Mouse (Mus musculus): Measurements from ENCODE around the gene Hist4h4. TPM values are rescaled to one million over a fixed set of nuclear protein-coding genes. Genes with fewer than 3 reads are reported as not detected.

Hist4h4 gene
- polyA plus RNA-seq, 1 experiment, result 1.1 TPM

DNA sequence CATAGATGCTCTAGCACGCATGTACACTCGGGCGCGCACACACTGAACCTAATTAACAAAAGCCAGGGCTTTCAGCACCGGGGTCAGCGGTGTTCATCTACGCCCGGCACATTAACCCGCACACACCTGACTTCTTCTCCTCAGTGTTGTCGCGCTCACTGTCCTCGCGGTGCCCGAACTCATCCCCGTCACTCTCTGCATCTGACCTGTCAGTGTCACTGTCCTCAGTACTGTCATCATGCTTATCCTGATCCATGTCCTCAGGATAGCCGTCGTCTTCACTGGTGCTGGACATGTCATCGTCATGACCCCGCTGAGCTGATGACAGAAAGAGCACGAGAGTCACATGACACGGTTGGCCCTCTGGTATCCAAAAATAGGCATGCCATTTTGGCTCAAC, 16.2 kb upstream of the Hist4h4 start:
- 91% methylated on average over 21 of the region's 21 CpGs for WGBS
- Histone ChIP-seq H3K4me1 (ENCODE audit: control insufficient read depth, insufficient read depth, low read length) (no peaks in the 10 kb centered on the region), H3K4me3 (replicated peaks; ENCODE audit: extremely low read depth, low read depth, low read length) (no peak overlapping the region)
- DNase-seq, result no peak
- TF ChIP-seq CTCF (IDR thresholded peaks at IDR 0.05; ENCODE audit: insufficient read depth, low read length) (no peak), POLR2A (IDR thresholded peaks at IDR 0.05; ENCODE audit: borderline replicate concordance, extremely low read depth, low read depth, low read length) (no peak)

DNA sequence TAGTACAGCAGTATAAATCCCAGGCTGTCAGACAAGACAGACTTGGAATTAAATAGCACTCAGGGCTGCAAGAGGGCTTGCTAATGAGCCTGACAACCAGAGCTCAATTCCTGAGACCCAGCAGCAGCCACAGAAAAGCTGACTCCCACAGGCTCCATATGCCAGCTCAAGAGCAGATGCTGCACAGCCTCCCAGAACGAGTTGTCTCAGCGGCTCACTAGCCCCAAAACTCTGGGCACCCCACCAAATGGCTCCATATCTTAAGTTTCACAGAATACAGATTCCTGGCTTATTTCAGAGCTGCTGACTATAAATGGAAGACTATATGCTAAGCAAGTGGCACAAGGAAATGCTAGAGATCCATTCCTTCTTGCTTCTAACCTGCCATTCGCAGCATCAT, 13.3 kb upstream of the Hist4h4 start:
- no peak for TF ChIP-seq CTCF (IDR thresholded peaks at IDR 0.05; ENCODE audit: insufficient read depth, low read length)
- no peak for DNase-seq
- WGBS, result 95% methylated on average over 3 of the region's 3 CpGs
- no peaks in the 10 kb centered on the region; the same call in 1 of the 2 replicates for H3K4me1 ChIP-seq (ENCODE audit: control insufficient read depth, insufficient read depth, low read length)
- no peak overlapping the region for H3K4me3 ChIP-seq (replicated peaks; ENCODE audit: extremely low read depth, low read depth, low read length)

DNA sequence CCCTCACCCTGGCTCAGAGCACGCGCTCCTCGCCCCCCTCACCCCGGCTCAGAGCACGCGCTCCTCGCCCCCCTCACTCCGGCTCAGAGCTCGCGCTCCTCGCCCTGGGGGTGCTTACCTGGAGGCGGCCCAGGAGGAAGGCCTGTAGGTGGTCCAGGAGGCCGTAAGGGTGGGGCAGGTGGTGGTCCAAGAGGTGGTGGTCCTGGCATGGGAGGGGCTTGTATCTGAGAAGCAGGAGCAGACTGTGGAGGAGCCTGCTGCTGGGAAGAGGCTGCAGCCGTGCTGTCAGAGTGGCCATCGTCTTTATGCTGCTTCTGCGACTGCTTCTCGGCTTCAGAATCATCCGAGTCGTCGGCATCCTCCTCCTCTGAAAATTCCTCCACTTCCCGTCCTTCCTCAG, 12.6 kb upstream of the Hist4h4 start:
- TF ChIP-seq CTCF (IDR thresholded peaks at IDR 0.05; ENCODE audit: insufficient read depth, low read length) (no peak), POLR2A (IDR thresholded peaks at IDR 0.05; ENCODE audit: borderline replicate concordance, extremely low read depth, low read depth, low read length) (no peak)
- no peaks in the 10 kb centered on the region; the same call in 1 of the 2 replicates for H3K4me1 ChIP-seq (ENCODE audit: control insufficient read depth, insufficient read depth, low read length)
- WGBS, result 93% methylated on average over 21 of the region's 21 CpGs

DNA sequence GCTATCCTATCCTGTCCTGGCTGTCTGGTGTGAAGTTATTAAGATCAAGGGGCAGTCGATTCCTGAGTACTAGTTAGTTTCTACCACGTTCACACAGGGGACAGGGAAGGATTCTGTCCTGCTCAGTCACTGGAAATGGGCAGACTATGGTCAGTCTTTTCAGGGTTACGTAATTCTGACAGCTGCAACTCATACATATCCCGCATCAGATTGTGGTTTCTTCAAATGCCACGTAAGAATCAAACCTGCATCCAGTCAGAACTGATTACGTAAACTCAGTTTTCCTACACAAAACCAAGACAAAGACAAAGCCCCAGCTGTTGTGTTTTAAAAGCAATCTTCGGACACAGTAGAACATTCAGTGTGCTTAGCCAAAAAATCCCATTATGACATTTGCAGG, 11.2 kb upstream of the Hist4h4 start:
- DNase-seq, result no peak
- 81% methylated on average over 7 of the region's 7 CpGs for WGBS
- H3K4me3 ChIP-seq (replicated peaks; ENCODE audit: extremely low read depth, low read depth, low read length), result no peak overlapping the region
- no peaks in the 10 kb centered on the region; the same call in 1 of the 2 replicates for H3K4me1 ChIP-seq (ENCODE audit: control insufficient read depth, insufficient read depth, low read length)
- TF ChIP-seq CTCF (IDR thresholded peaks at IDR 0.05; ENCODE audit: insufficient read depth, low read length) (no peak), POLR2A (IDR thresholded peaks at IDR 0.05; ENCODE audit: borderline replicate concordance, extremely low read depth, low read depth, low read length) (no peak)

More for the DNA sequence above, 12.6 kb upstream of the Hist4h4 start:
- DNase-seq, result no peak
- no peak overlapping the region for H3K4me3 ChIP-seq (replicated peaks; ENCODE audit: extremely low read depth, low read depth, low read length)

DNA sequence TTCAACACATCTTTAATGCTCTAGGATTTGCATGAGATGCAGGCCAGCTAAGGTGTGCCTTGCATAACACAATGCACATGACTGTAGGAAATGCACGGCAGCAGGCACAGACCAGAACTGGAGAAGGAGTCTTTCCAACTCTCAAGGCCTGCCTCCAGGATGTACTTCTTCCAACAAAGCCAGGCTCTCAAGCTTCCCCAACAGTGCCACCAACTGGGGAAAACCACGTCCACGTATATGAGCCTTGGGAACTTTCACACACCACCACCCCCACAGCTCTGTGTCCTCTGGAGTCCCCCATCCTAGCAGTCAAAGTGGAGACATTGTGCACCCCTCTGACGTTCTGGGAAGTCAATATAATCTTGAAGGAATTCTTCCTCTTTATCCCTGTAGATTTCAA, 8.9 kb upstream of the Hist4h4 start:
- TF ChIP-seq CTCF (IDR thresholded peaks at IDR 0.05; ENCODE audit: insufficient read depth, low read length) (peak; percentile 43), POLR2A (IDR thresholded peaks at IDR 0.05; ENCODE audit: borderline replicate concordance, extremely low read depth, low read depth, low read length) (no peak)
- DNase-seq, result no peak

DNA sequence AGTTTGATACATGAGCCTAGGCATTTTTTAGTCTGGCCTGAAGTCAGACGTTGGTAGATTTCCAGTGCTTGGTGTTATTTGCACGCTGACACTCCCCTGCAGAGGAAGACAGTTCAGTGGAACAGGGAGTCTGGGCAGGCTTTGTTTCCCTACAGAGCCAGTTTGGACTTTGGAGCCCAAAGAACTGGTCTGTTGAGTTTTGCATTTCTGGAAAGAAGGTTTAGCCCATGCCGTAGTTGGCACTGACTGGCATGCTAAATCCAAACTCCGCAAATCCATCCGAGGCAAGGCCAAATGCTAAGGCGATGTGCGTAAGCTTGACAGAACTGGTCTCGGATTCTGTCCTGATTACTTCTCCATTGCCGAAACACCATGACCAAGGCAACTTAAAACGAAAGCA, 7.0 kb upstream of the Hist4h4 start:
- peaks cover 5% of the 10 kb centered on the region; the same call in 1 of the 2 replicates for H3K4me1 ChIP-seq (ENCODE audit: control insufficient read depth, insufficient read depth, low read length)
- no peak for DNase-seq
- no peak overlapping the region for H3K4me3 ChIP-seq (replicated peaks; ENCODE audit: extremely low read depth, low read depth, low read length)
- TF ChIP-seq CTCF (IDR thresholded peaks at IDR 0.05; ENCODE audit: insufficient read depth, low read length) (no peak), POLR2A (IDR thresholded peaks at IDR 0.05; ENCODE audit: borderline replicate concordance, extremely low read depth, low read depth, low read length) (no peak)
- 85% methylated on average over 10 of the region's 10 CpGs for WGBS

More for the DNA sequence above, 8.9 kb upstream of the Hist4h4 start:
- 25% methylated on average over 4 of the region's 4 CpGs for WGBS
- peaks cover 5% of the 10 kb centered on the region; the same call in 1 of the 2 replicates for H3K4me1 ChIP-seq (ENCODE audit: control insufficient read depth, insufficient read depth, low read length)
- no peak overlapping the region for H3K4me3 ChIP-seq (replicated peaks; ENCODE audit: extremely low read depth, low read depth, low read length)

DNA sequence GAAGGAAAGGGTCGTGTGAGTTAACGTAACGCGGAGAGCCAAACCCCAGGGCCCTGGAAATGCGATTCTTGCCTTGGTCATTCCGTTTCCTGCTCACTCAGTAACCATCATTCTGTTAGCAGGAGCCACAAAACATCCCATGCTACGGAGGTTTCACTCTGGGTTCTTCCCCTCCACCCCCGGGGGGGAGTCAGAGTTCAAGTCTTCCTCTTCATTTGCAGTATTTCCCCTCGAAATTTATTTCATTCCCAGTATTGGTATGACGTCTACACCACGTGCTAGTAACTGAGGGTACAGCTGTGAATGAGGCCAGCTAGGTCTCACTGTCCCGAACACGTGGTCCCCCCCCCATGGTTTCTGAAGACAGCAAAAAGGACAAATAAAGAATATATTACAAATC, 5.5 kb upstream of the Hist4h4 start:
- Histone ChIP-seq H3K4me3 (replicated peaks; ENCODE audit: extremely low read depth, low read depth, low read length) (peak overlapping the region; percentile 40), H3K4me1 (ENCODE audit: control insufficient read depth, insufficient read depth, low read length) (peaks cover 5% of the 10 kb centered on the region; the same call in 1 of the 2 replicates)
- no peak for DNase-seq
- 56% methylated on average over 13 of the region's 13 CpGs for WGBS
- TF ChIP-seq POLR2A (IDR thresholded peaks at IDR 0.05; ENCODE audit: borderline replicate concordance, extremely low read depth, low read depth, low read length), result no peak

DNA sequence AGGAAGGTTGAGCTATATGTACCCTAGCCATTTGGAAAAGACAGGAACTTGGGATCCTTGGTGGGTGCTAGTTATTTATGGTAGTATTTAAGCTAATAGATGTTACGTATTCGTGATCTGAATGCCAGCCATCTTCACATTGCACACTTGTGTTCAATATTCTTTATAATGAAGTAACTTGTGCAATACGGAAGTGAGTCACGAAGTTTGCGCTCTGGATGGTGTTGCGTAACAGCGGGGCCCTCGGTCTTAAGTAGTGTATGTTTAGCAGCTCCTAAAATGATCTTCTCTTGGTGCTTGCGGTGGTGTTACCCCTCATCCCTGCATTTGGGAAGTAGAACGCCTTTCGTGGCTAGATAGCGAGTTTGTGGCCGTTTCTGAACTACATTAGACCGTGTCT, 4.9 kb upstream of the Hist4h4 start:
- no peak for TF ChIP-seq CTCF (IDR thresholded peaks at IDR 0.05; ENCODE audit: insufficient read depth, low read length)
- no peak for TF ChIP-seq POLR2A (IDR thresholded peaks at IDR 0.05; ENCODE audit: borderline replicate concordance, extremely low read depth, low read depth, low read length)
- DNase-seq, result peak; percentile 63
- peaks cover 5% of the 10 kb centered on the region; the same call in 1 of the 2 replicates for H3K4me1 ChIP-seq (ENCODE audit: control insufficient read depth, insufficient read depth, low read length)
- H3K4me3 ChIP-seq (replicated peaks; ENCODE audit: extremely low read depth, low read depth, low read length), result peak overlapping the region; percentile 71
- WGBS, result 14% methylated on average over 14 of the region's 14 CpGs

DNA sequence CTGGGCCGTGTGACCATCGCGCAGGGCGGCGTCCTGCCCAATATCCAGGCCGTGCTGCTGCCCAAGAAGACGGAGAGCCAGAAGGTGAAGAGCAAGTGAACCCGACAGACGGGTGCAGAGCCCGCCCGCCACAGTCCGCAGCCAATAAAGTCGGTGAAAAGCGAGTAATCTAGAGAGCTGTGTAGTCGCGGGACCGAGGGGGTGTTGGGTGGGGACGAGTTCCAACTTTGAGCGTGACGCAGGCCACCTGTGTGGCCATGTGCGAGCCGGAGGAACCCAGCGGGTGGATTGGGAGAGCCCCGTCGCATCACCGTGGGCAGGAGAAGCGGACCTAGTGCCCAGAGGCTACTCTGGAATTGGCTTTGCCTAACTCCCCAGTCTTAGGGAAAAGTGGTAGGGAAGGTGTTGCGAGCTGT, 4.4 kb upstream of the Hist4h4 start:
- TF ChIP-seq CTCF (IDR thresholded peaks at IDR 0.05; ENCODE audit: insufficient read depth, low read length) (no peak), POLR2A (IDR thresholded peaks at IDR 0.05; ENCODE audit: borderline replicate concordance, extremely low read depth, low read depth, low read length) (no peak)
- peak overlapping the region; percentile 71 for H3K4me3 ChIP-seq (replicated peaks; ENCODE audit: extremely low read depth, low read depth, low read length)
- WGBS, result under 1% methylated on average over 28 of the region's 28 CpGs
- DNase-seq, result no peak
- H3K4me1 ChIP-seq (ENCODE audit: control insufficient read depth, insufficient read depth, low read length), result peaks cover 5% of the 10 kb centered on the region; the same call in 1 of the 2 replicates

DNA sequence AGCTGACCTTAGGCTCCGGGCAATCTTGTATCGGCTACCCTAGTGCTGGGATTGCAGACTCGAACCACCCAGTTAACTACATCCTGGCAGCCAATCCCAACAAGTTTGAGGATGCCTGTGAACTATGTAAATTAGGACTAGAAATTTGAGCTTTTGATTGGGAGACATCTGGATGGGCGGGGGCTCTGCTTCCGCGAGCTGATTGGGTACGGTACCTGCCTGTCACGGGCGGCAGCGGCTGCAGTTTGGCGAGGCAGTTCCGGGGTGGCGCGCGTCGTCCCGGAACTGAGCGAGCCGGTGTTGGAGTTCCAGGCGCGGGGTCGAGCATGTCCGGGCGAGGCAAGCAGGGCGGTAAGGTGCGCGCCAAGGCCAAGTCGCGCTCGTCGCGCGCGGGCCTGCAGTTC, 3.8 kb upstream of the Hist4h4 start, which contains the start of gene H2afj:
Gene H2afj (plus strand): TSS at position 231 of the 404 bp plus-strand sequence.
- TF ChIP-seq POLR2A (IDR thresholded peaks at IDR 0.05; ENCODE audit: borderline replicate concordance, extremely low read depth, low read depth, low read length) (peak; percentile 76; the same call in 1 of the 2 replicates), CTCF (IDR thresholded peaks at IDR 0.05; ENCODE audit: insufficient read depth, low read length) (no peak)
- under 1% methylated on average over 34 of the region's 34 CpGs for WGBS
- DNase-seq, result peak; percentile 99
- peak within 1 kb of the TSS; percentile 71 for H3K4me3 ChIP-seq (replicated peaks; ENCODE audit: extremely low read depth, low read depth, low read length)
- H3K4me1 ChIP-seq (ENCODE audit: control insufficient read depth, insufficient read depth, low read length), result peaks cover 5% of the 10 kb centered on the region; the same call in 1 of the 2 replicates
